18 mouse cellular contexts compared by ENCODE assay signal in genomic region chr2:60205795-60206194, GRCm38 (mm10). TPM values are rescaled to one million over a fixed set of nuclear protein-coding genes. Genes with fewer than 3 reads are reported as not detected.
DNase-seq lines count a peak whose midpoint lies in the region; ATAC-seq lines count a peak whose summit lies in the region.
"Had no signal": no experiment of that assay in that cellular context is flagged by ENCODE, and none has a peak within 500 bp of the region (broad histone marks: within the 10 kb centered on the region; RNA-seq: fewer than 3 reads in every experiment).

No protein-coding gene starts in this region.

- no peak overlapping the region for H3K27ac ChIP-seq in midbrain, embryonic 14.5 days (replicated peaks; ENCODE audit: low read depth, low read length)
- H3K27ac ChIP-seq in midbrain, embryonic 11.5 days (ENCODE audit: low read depth, low read length) = no peak overlapping the region
- no peak overlapping the region for H3K27ac ChIP-seq in neural tube, embryonic 12.5 days
- H3K27ac ChIP-seq: embryonic facial prominence, embryonic 10.5 days; embryonic facial prominence, embryonic 12.5 days; forebrain, embryonic 13.5 days; forebrain, embryonic 15.5 days had no signal

- H3K4me2 ChIP-seq in midbrain, embryonic 14.5 days (ENCODE audit: low read length) = no peak overlapping the region
- H3K4me2 ChIP-seq in midbrain, embryonic 11.5 days = no peak overlapping the region
- H3K4me2 ChIP-seq in neural tube, embryonic 12.5 days (replicated peaks) = no peak overlapping the region
- H3K4me2 ChIP-seq: embryonic facial prominence, embryonic 12.5 days; forebrain, embryonic 13.5 days; forebrain, embryonic 15.5 days had no signal

- H3K36me3 ChIP-seq in midbrain, embryonic 14.5 days (ENCODE audit: control insufficient read depth, insufficient read depth, low read length) = peaks cover 4% of the 10 kb centered on the region; the same call in 1 of the 2 replicates
- no peaks in the 10 kb centered on the region for H3K36me3 ChIP-seq in midbrain, embryonic 11.5 days (ENCODE audit: control insufficient read depth, insufficient read depth, low read length)
- H3K36me3 ChIP-seq in neural tube, embryonic 12.5 days = no peaks in the 10 kb centered on the region

- H3K9ac ChIP-seq in midbrain, embryonic 14.5 days (replicated peaks; ENCODE audit: low read length) = no peak overlapping the region
- no peak overlapping the region for H3K9ac ChIP-seq in midbrain, embryonic 11.5 days (ENCODE audit: low read length)
- H3K9ac ChIP-seq in neural tube, embryonic 12.5 days = no peak overlapping the region
- H3K9ac ChIP-seq: embryonic facial prominence, embryonic 12.5 days; forebrain, embryonic 13.5 days; forebrain, embryonic 15.5 days had no signal

- no peaks in the 10 kb centered on the region for H3K9me3 ChIP-seq in midbrain, embryonic 14.5 days (ENCODE audit: control insufficient read depth, low read length)
- H3K9me3 ChIP-seq in midbrain, embryonic 11.5 days (ENCODE audit: control insufficient read depth, low read length) = no peaks in the 10 kb centered on the region
- no peaks in the 10 kb centered on the region for H3K9me3 ChIP-seq in neural tube, embryonic 12.5 days
- H3K9me3 ChIP-seq: embryonic facial prominence, embryonic 10.5 days; embryonic facial prominence, embryonic 12.5 days; forebrain, embryonic 13.5 days; forebrain, embryonic 15.5 days had no signal

- no peak overlapping the region for H3K4me3 ChIP-seq in midbrain, embryonic 14.5 days (replicated peaks; ENCODE audit: low read depth, low read length)
- no peak overlapping the region for H3K4me3 ChIP-seq in midbrain, embryonic 11.5 days (ENCODE audit: low read depth, low read length)
- H3K4me3 ChIP-seq in neural tube, embryonic 12.5 days = no peak overlapping the region
- H3K4me3 ChIP-seq: embryonic facial prominence, embryonic 10.5 days; embryonic facial prominence, embryonic 12.5 days; forebrain, embryonic 13.5 days; forebrain, embryonic 15.5 days had no signal

- H3K27me3 ChIP-seq in midbrain, embryonic 14.5 days (ENCODE audit: control insufficient read depth, insufficient read depth, low read length) = peaks cover 8% of the 10 kb centered on the region
- no peaks in the 10 kb centered on the region for H3K27me3 ChIP-seq in midbrain, embryonic 11.5 days (ENCODE audit: control insufficient read depth, insufficient read depth, low read length)
- peaks cover 38% of the 10 kb centered on the region for H3K27me3 ChIP-seq in neural tube, embryonic 12.5 days (replicated peaks)
- H3K27me3 ChIP-seq: embryonic facial prominence, embryonic 12.5 days; forebrain, embryonic 13.5 days; forebrain, embryonic 15.5 days had no signal

- H3K4me1 ChIP-seq in midbrain, embryonic 14.5 days (ENCODE audit: control insufficient read depth, insufficient read depth, low read length) = peaks cover 9% of the 10 kb centered on the region
- peaks cover 4% of the 10 kb centered on the region for H3K4me1 ChIP-seq in midbrain, embryonic 11.5 days (ENCODE audit: control insufficient read depth, insufficient read depth, low read length)
- H3K4me1 ChIP-seq in neural tube, embryonic 12.5 days = peaks cover 14% of the 10 kb centered on the region; the same call in 1 of the 2 replicates

- no peak for ATAC-seq in midbrain, embryonic 14.5 days (ENCODE audit: low FRiP score, low TSS enrichment)
- no peak for ATAC-seq in midbrain, embryonic 11.5 days (ENCODE audit: low FRiP score)
- peak; percentile 58 for ATAC-seq in neural tube, embryonic 12.5 days (ENCODE audit: low FRiP score, low read depth)
- ATAC-seq: forebrain, embryonic 13.5 days; forebrain, embryonic 15.5 days had no signal

- peak; percentile 44 for DNase-seq in midbrain, embryonic 14.5 days
- DNase-seq in midbrain, embryonic 11.5 days (ENCODE audit: low spot score, missing footprints) = no peak
- no peak for DNase-seq in neural tube, embryonic 10.5 days (ENCODE audit: extremely low spot score, low spot score)
- peak; percentile 39 for DNase-seq in mesoderm, embryonic 11.5 days (ENCODE audit: low read depth, low spot score)
- DNase-seq in spleen, postnatal 14 days (ENCODE audit: low spot score in 2 of 2) = no peak
- DNase-seq: adrenal gland, adult 2 months; adrenal gland, postnatal 10 days; adrenal gland, postnatal 25 days; cerebellum, adult 11-12 months; cerebellum, adult 2 months; cerebellum, adult 9-10 months; cerebellum, postnatal 10 days; cerebellum, postnatal 25 days had no signal

- WGBS in midbrain, embryonic 14.5 days = 24% methylated on average over 6 of the region's 6 CpGs
- 68% methylated on average over 6 of the region's 6 CpGs for WGBS in midbrain, embryonic 11.5 days
- WGBS in neural tube, embryonic 12.5 days = 32% methylated on average over 6 of the region's 6 CpGs

RNA-seq across cellular contexts. Expression of gene Baz2b, which starts 3.8 kb away (rescaled TPM):
- 85.5 and 86.9 TPM in 2 replicates for polyA plus RNA-seq in midbrain, embryonic 14.5 days (2014; fragmentation: Nextera tagmentation; extraction: Ambion mirVana)
- polyA plus RNA-seq in midbrain, embryonic 11.5 days (2014; fragmentation: Nextera tagmentation; extraction: Ambion mirVana) = 74.7 and 81.8 TPM in 2 replicates
- polyA plus RNA-seq in neural tube, embryonic 12.5 days (2016; fragmentation: Nextera tagmentation; extraction: Ambion mirVana) = 78.3 and 80.1 TPM in 2 replicates

RNA-seq across cellular contexts. Expression of gene March7, which starts 3.9 kb away (rescaled TPM):
- polyA plus RNA-seq in midbrain, embryonic 14.5 days (2014; fragmentation: Nextera tagmentation; extraction: Ambion mirVana) = 77.8 and 110 TPM in 2 replicates
- polyA plus RNA-seq in midbrain, embryonic 11.5 days (2014; fragmentation: Nextera tagmentation; extraction: Ambion mirVana) = 76.2 and 82.8 TPM in 2 replicates
- polyA plus RNA-seq in neural tube, embryonic 12.5 days (2016; fragmentation: Nextera tagmentation; extraction: Ambion mirVana) = 85.0 and 88.7 TPM in 2 replicates

Comparison
In these comparisons a context has a peak if more than half of its experiments do, and no peak if none do; other contexts are left out.
1. DNase-seq: peak in midbrain, embryonic 14.5 days (single experiment) and mesoderm, embryonic 11.5 days (single experiment); none in midbrain, embryonic 11.5 days (single experiment), neural tube, embryonic 10.5 days (single experiment) and spleen, postnatal 14 days (0 of 2).